ENCODE assay signal across 10 mouse cellular contexts in genomic region chr1:62696312-62696982, GRCm38 (mm10). TPM values are rescaled to one million over a fixed set of nuclear protein-coding genes. Genes with fewer than 3 reads are reported as not detected.
DNase-seq lines count a peak whose midpoint lies in the region; ATAC-seq and TF ChIP-seq lines count a peak whose summit lies in the region.
"Had no signal": no experiment of that assay in that cellular context is flagged by ENCODE, and none has a peak within 500 bp of the region (broad histone marks: within the 10 kb centered on the region; RNA-seq: fewer than 3 reads in every experiment).

No protein-coding gene starts in this region.

- no peak for TF ChIP-seq CTCF in heart, postnatal 0 days (IDR thresholded peaks at IDR 0.05; ENCODE audit: low read depth)
- no peak for TF ChIP-seq CTCF in stomach, postnatal 0 days (IDR thresholded peaks at IDR 0.05; ENCODE audit: low read depth)

- H3K27ac ChIP-seq in heart, postnatal 0 days (ENCODE audit: low read depth), result no peak overlapping the region
- H3K27ac ChIP-seq in stomach, embryonic 15.5 days, result no peak overlapping the region
- H3K27ac ChIP-seq in stomach, postnatal 0 days (replicated peaks), result no peak overlapping the region
- H3K27ac ChIP-seq in intestine, embryonic 16.5 days (ENCODE audit: low read length), result no peak overlapping the region
- H3K27ac ChIP-seq: liver, embryonic 14.5 days had no signal

- peaks cover 2% of the 10 kb centered on the region; the same call in 1 of the 2 replicates for H3K27me3 ChIP-seq in heart, postnatal 0 days (ENCODE audit: control insufficient read depth, insufficient read depth, low read length)
- H3K27me3 ChIP-seq in stomach, embryonic 15.5 days (replicated peaks), result no peaks in the 10 kb centered on the region
- H3K27me3 ChIP-seq in stomach, postnatal 0 days (ENCODE audit: control insufficient read depth, insufficient read depth, low read length), result no peaks in the 10 kb centered on the region
- H3K27me3 ChIP-seq in intestine, embryonic 16.5 days (replicated peaks; ENCODE audit: control insufficient read depth, insufficient read depth, low read length), result no peaks in the 10 kb centered on the region

- H3K4me3 ChIP-seq in heart, postnatal 0 days (ENCODE audit: low read depth, low read length), result peak overlapping the region; percentile 9; the same call in 1 of the 2 replicates
- 0 out of 2 replicates have a peak overlapping the region, but pooled peaks have one; percentile 6 for H3K4me3 ChIP-seq in stomach, embryonic 15.5 days (replicated peaks)
- no peak overlapping the region for H3K4me3 ChIP-seq in stomach, postnatal 0 days (ENCODE audit: low read depth, low read length)
- H3K4me3 ChIP-seq in intestine, embryonic 16.5 days (ENCODE audit: low read length), result peak overlapping the region; percentile 9; the same call in 1 of the 2 replicates

- H3K9me3 ChIP-seq in heart, postnatal 0 days (replicated peaks; ENCODE audit: control insufficient read depth, low read length), result no peaks in the 10 kb centered on the region
- H3K9me3 ChIP-seq in stomach, embryonic 15.5 days, result no peaks in the 10 kb centered on the region
- no peaks in the 10 kb centered on the region for H3K9me3 ChIP-seq in stomach, postnatal 0 days (ENCODE audit: control insufficient read depth, low read length)
- no peaks in the 10 kb centered on the region for H3K9me3 ChIP-seq in intestine, embryonic 16.5 days (ENCODE audit: control insufficient read depth, low read length)

- ATAC-seq in heart, postnatal 0 days (ENCODE audit: insufficient read depth, low read depth), result no peak
- no peak for ATAC-seq in stomach, embryonic 15.5 days (ENCODE audit: insufficient read depth, low FRiP score, low read depth)
- no peak for ATAC-seq in stomach, postnatal 0 days (ENCODE audit: low FRiP score, low TSS enrichment)
- no peak for ATAC-seq in intestine, embryonic 16.5 days

- H3K36me3 ChIP-seq in heart, postnatal 0 days (replicated peaks; ENCODE audit: control insufficient read depth, insufficient read depth, low read length), result no peaks in the 10 kb centered on the region
- no peaks in the 10 kb centered on the region for H3K36me3 ChIP-seq in stomach, embryonic 15.5 days
- no peaks in the 10 kb centered on the region for H3K36me3 ChIP-seq in stomach, postnatal 0 days (ENCODE audit: control insufficient read depth, insufficient read depth, low read length)
- no peaks in the 10 kb centered on the region for H3K36me3 ChIP-seq in intestine, embryonic 16.5 days (ENCODE audit: control insufficient read depth, insufficient read depth, low read length)

- H3K4me1 ChIP-seq in heart, postnatal 0 days (ENCODE audit: control insufficient read depth, insufficient read depth), result 0 out of 2 replicates have a peak, but pooled peaks cover 2% of the 10 kb centered on the region
- H3K4me1 ChIP-seq in stomach, embryonic 15.5 days, result peaks cover 4% of the 10 kb centered on the region; the same call in 1 of the 2 replicates
- no peaks in the 10 kb centered on the region for H3K4me1 ChIP-seq in stomach, postnatal 0 days (replicated peaks; ENCODE audit: control insufficient read depth, insufficient read depth)
- peaks cover 12% of the 10 kb centered on the region for H3K4me1 ChIP-seq in intestine, embryonic 16.5 days (ENCODE audit: control insufficient read depth, insufficient read depth, low read length)

- no peak for DNase-seq in heart, postnatal 0 days (ENCODE audit: low spot score)
- no peak for DNase-seq in heart, postnatal 10 days
- no peak for DNase-seq in stomach, postnatal 0 days (ENCODE audit: low spot score)
- no peak for DNase-seq in left cerebral cortex, postnatal 25 days (ENCODE audit: low spot score in 2 of 2)
- DNase-seq in urinary bladder, postnatal 25 days (ENCODE audit: low spot score), result no peak
- DNase-seq in ovary, postnatal 10 days (ENCODE audit: low spot score), result no peak
- DNase-seq: right cerebral cortex, postnatal 14 days had no signal

- intact Hi-C loops in heart, postnatal 10 days (cut with DNase I), result loop anchor here (2.0 to 5.0 kb wide), 2 partner anchors 289 to 1516 kb away; no protein-coding TSS in a partner anchor
- intact Hi-C loops in left cerebral cortex, postnatal 25 days (cut with DNase I), result loop anchor here (10.0 kb wide), 2 partner anchors 302 to 922 kb away; no protein-coding TSS in a partner anchor

- H3K4me2 ChIP-seq in heart, postnatal 0 days (ENCODE audit: low read depth, low read length), result peak overlapping the region; percentile 21; the same call in 1 of the 2 replicates
- H3K4me2 ChIP-seq in stomach, embryonic 15.5 days, result peak overlapping the region; percentile 38
- no peak overlapping the region; the same call in 1 of the 2 replicates for H3K4me2 ChIP-seq in stomach, postnatal 0 days (replicated peaks; ENCODE audit: low read depth)
- peak overlapping the region; percentile 34; the same call in 1 of the 2 replicates for H3K4me2 ChIP-seq in intestine, embryonic 16.5 days (ENCODE audit: low read depth, low read length)

- no peak for TF ChIP-seq EP300 in heart, postnatal 0 days (IDR thresholded peaks at IDR 0.05; ENCODE audit: low read depth)
- no peak for TF ChIP-seq EP300 in stomach, postnatal 0 days (optimal IDR thresholded peaks at IDR 0.05)

- 46% methylated on average over 6 of the region's 6 CpGs for WGBS in heart, postnatal 0 days
- WGBS in stomach, embryonic 15.5 days, result 49% methylated on average over 6 of the region's 6 CpGs
- 51% methylated on average over 6 of the region's 6 CpGs for WGBS in stomach, postnatal 0 days
- WGBS in intestine, embryonic 16.5 days, result 44% methylated on average over 6 of the region's 6 CpGs

- no peak overlapping the region for H3K9ac ChIP-seq in heart, postnatal 0 days (replicated peaks; ENCODE audit: low read depth, low read length)
- no peak overlapping the region for H3K9ac ChIP-seq in stomach, embryonic 15.5 days
- no peak overlapping the region for H3K9ac ChIP-seq in stomach, postnatal 0 days (ENCODE audit: low read length)
- H3K9ac ChIP-seq in intestine, embryonic 16.5 days (ENCODE audit: low read depth, low read length), result no peak overlapping the region
- H3K9ac ChIP-seq: liver, embryonic 14.5 days had no signal

RNA-seq across cellular contexts. Expression of gene Nrp2, which starts 6.6 kb away (rescaled TPM):
- total RNA-seq in heart, postnatal 0 days (2014; rRNA removed; ENCODE audit: low replicate concordance), result 12.8 and 20.2 TPM in 2 replicates
- polyA plus RNA-seq in heart, postnatal 0 days (2015; fragmentation: Nextera tagmentation; extraction: Ambion mirVana), result 5.2 and 5.4 TPM in 2 replicates
- total RNA-seq in heart, postnatal 10 days (2021), result 10 to 100 TPM; 64.3 to 76.0 TPM
- polyA plus RNA-seq in stomach, embryonic 15.5 days (2015; fragmentation: Nextera tagmentation; extraction: Ambion mirVana), result 28.0 and 35.5 TPM in 2 replicates
- 10.2 TPM in 2 replicates for polyA plus RNA-seq in stomach, postnatal 0 days (2015; fragmentation: Nextera tagmentation; extraction: Ambion mirVana)
- 23.0 and 23.7 TPM in 2 replicates for polyA plus RNA-seq in intestine, embryonic 16.5 days (2015; fragmentation: Nextera tagmentation; extraction: Ambion mirVana)
- total RNA-seq in left cerebral cortex, postnatal 25 days (2021), result 10 to 100 TPM; 26.1 to 36.8 TPM
